Mouse (Mus musculus) stomach, postnatal 0 days (tissue): ENCODE results near the gene Tgfbr3.

Experiments
- CTCF ChIP-seq: IDR thresholded peaks from 2 replicates; pipeline ENCODE4 v1.5.1; 2016; ENCODE audit warnings: antibody characterized with exemption, low read depth, mild to moderate bottlenecking, moderate library complexity
- EP300 ChIP-seq: optimal IDR thresholded peaks from 2 replicates; pipeline ENCODE3; 2016; ENCODE audit warnings: antibody characterized with exemption

- TF ChIP-seq CTCF (no peak), EP300 (no peak)
Measured at GRCm38 (mm10) chr5:107223029-107223428, 66.4 kb downstream of the Tgfbr3 start.
